Comparison of ENCODE assay signal across 8 mouse cellular contexts in genomic region chr9:103761647-103762084, GRCm38 (mm10). TPM values are rescaled to one million over a fixed set of nuclear protein-coding genes. Genes with fewer than 3 reads are reported as not detected.
DNase-seq lines count a peak whose midpoint lies in the region; ATAC-seq lines count a peak whose summit lies in the region.

Gene Tmem108, minus strand, starts transcription at chr9:103761837.

- H3K27me3 ChIP-seq in embryonic facial prominence, embryonic 12.5 days = peaks cover 15% of the 10 kb centered on the region; the same call in 1 of the 2 replicates
- H3K27me3 ChIP-seq in heart, embryonic 10.5 days (ENCODE audit: insufficient read depth, poor library complexity, severe bottlenecking) = no peaks in the 10 kb centered on the region; the same call in 1 of the 2 replicates
- peaks cover 11% of the 10 kb centered on the region for H3K27me3 ChIP-seq in kidney, embryonic 14.5 days (ENCODE audit: control insufficient read depth, insufficient read depth, low read length)
- peaks cover 28% of the 10 kb centered on the region for H3K27me3 ChIP-seq in limb, embryonic 13.5 days
- H3K27me3 ChIP-seq in midbrain, embryonic 15.5 days (replicated peaks) = 0 out of 2 replicates have a peak, but pooled peaks cover 4% of the 10 kb centered on the region

- peak; percentile 91 for ATAC-seq in embryonic facial prominence, embryonic 12.5 days (ENCODE audit: insufficient number of reproducible peaks, insufficient read depth, low FRiP score, low TSS enrichment)
- ATAC-seq in kidney, embryonic 14.5 days (ENCODE audit: low FRiP score, low TSS enrichment) = peak; percentile 97
- ATAC-seq in limb, embryonic 13.5 days (ENCODE audit: low FRiP score, low read depth) = peak; percentile 97
- peak; percentile 96 for ATAC-seq in midbrain, embryonic 15.5 days (replicated peaks)
- no peak for ATAC-seq in inflammation-experienced regulatory T-cells, adult 6 months

- DNase-seq in adrenal gland, postnatal 25 days = peak; percentile 93
- peak; percentile 97 for DNase-seq in heart, embryonic 10.5 days (ENCODE audit: low spot score)
- DNase-seq in spleen, postnatal 10 days (ENCODE audit: low spot score in 2 of 2) = peak; percentile 31 to 80

- under 1% methylated on average over 51 of the region's 51 CpGs for WGBS in embryonic facial prominence, embryonic 12.5 days
- under 1% methylated on average over 51 of the region's 51 CpGs for WGBS in heart, embryonic 10.5 days
- under 1% methylated on average over 43 of the region's 51 CpGs for WGBS in kidney, embryonic 14.5 days
- WGBS in limb, embryonic 13.5 days = under 1% methylated on average over 36 of the region's 51 CpGs
- under 1% methylated on average over 47 of the region's 51 CpGs for WGBS in midbrain, embryonic 15.5 days

- no peaks in the 10 kb centered on the region for H3K9me3 ChIP-seq in embryonic facial prominence, embryonic 12.5 days
- no peaks in the 10 kb centered on the region for H3K9me3 ChIP-seq in heart, embryonic 10.5 days
- no peaks in the 10 kb centered on the region for H3K9me3 ChIP-seq in kidney, embryonic 14.5 days (ENCODE audit: control insufficient read depth, low read length)
- no peaks in the 10 kb centered on the region for H3K9me3 ChIP-seq in limb, embryonic 13.5 days
- H3K9me3 ChIP-seq in midbrain, embryonic 15.5 days = no peaks in the 10 kb centered on the region

- H3K36me3 ChIP-seq in embryonic facial prominence, embryonic 12.5 days = no peaks in the 10 kb centered on the region
- 0 out of 2 replicates have a peak, but pooled peaks cover under 1% of the 10 kb centered on the region for H3K36me3 ChIP-seq in heart, embryonic 10.5 days
- H3K36me3 ChIP-seq in kidney, embryonic 14.5 days (ENCODE audit: control insufficient read depth, insufficient read depth, low read length) = no peaks in the 10 kb centered on the region
- H3K36me3 ChIP-seq in limb, embryonic 13.5 days = no peaks in the 10 kb centered on the region
- H3K36me3 ChIP-seq in midbrain, embryonic 15.5 days (replicated peaks) = no peaks in the 10 kb centered on the region

- H3K4me1 ChIP-seq in embryonic facial prominence, embryonic 12.5 days = peaks cover 13% of the 10 kb centered on the region
- peaks cover 37% of the 10 kb centered on the region for H3K4me1 ChIP-seq in heart, embryonic 10.5 days
- no peaks in the 10 kb centered on the region; the same call in 1 of the 2 replicates for H3K4me1 ChIP-seq in kidney, embryonic 14.5 days (ENCODE audit: control insufficient read depth, insufficient read depth, low read length)
- H3K4me1 ChIP-seq in limb, embryonic 13.5 days = peaks cover 11% of the 10 kb centered on the region
- H3K4me1 ChIP-seq in midbrain, embryonic 15.5 days = peaks cover 28% of the 10 kb centered on the region

- H3K9ac ChIP-seq in embryonic facial prominence, embryonic 12.5 days = peak within 1 kb of the TSS; percentile 68
- peak within 1 kb of the TSS; percentile 66 for H3K9ac ChIP-seq in kidney, embryonic 14.5 days (ENCODE audit: low read depth, low read length)
- peak within 1 kb of the TSS; percentile 76 for H3K9ac ChIP-seq in limb, embryonic 13.5 days
- peak within 1 kb of the TSS; percentile 61 for H3K9ac ChIP-seq in midbrain, embryonic 15.5 days

- H3K4me3 ChIP-seq in embryonic facial prominence, embryonic 12.5 days = peak within 1 kb of the TSS; percentile 64
- H3K4me3 ChIP-seq in heart, embryonic 10.5 days = peak within 1 kb of the TSS; percentile 84
- H3K4me3 ChIP-seq in kidney, embryonic 14.5 days (ENCODE audit: low read length) = peak within 1 kb of the TSS; percentile 69
- H3K4me3 ChIP-seq in limb, embryonic 13.5 days = peak within 1 kb of the TSS; percentile 68
- peak within 1 kb of the TSS; percentile 53 for H3K4me3 ChIP-seq in midbrain, embryonic 15.5 days

- peak within 1 kb of the TSS; percentile 94 for H3K4me2 ChIP-seq in embryonic facial prominence, embryonic 12.5 days (replicated peaks)
- peak within 1 kb of the TSS; percentile 95 for H3K4me2 ChIP-seq in kidney, embryonic 14.5 days (replicated peaks; ENCODE audit: low read depth, low read length)
- peak within 1 kb of the TSS; percentile 97 for H3K4me2 ChIP-seq in limb, embryonic 13.5 days (replicated peaks)
- peak within 1 kb of the TSS; percentile 59 for H3K4me2 ChIP-seq in midbrain, embryonic 15.5 days

- H3K27ac ChIP-seq in embryonic facial prominence, embryonic 12.5 days = no peak within 1 kb of the TSS
- H3K27ac ChIP-seq in heart, embryonic 10.5 days = peak within 1 kb of the TSS; percentile 90
- no peak within 1 kb of the TSS for H3K27ac ChIP-seq in kidney, embryonic 14.5 days (ENCODE audit: low read depth, low read length)
- H3K27ac ChIP-seq in limb, embryonic 13.5 days = no peak within 1 kb of the TSS
- H3K27ac ChIP-seq in midbrain, embryonic 15.5 days = peak within 1 kb of the TSS; percentile 51

RNA-seq across cellular contexts. Expression of gene Tmem108, which starts in this region (rescaled TPM):
- 2.7 and 4.4 TPM in 2 replicates for total RNA-seq in adrenal gland, postnatal 25 days (2021)
- 18.4 and 20.7 TPM in 2 replicates for polyA plus RNA-seq in embryonic facial prominence, embryonic 12.5 days (2016; fragmentation: Nextera tagmentation; extraction: Ambion mirVana)
- polyA plus RNA-seq in heart, embryonic 10.5 days (2016; fragmentation: Nextera tagmentation; extraction: Ambion mirVana) = 101 and 126 TPM in 2 replicates
- polyA plus RNA-seq in kidney, embryonic 14.5 days (2014; fragmentation: Nextera tagmentation; extraction: Ambion mirVana) = 6.7 and 10.8 TPM in 2 replicates
- 14.2 and 14.6 TPM in 2 replicates for polyA plus RNA-seq in limb, embryonic 13.5 days (2015; fragmentation: Nextera tagmentation; extraction: Ambion mirVana)
- 28.5 and 33.0 TPM in 2 replicates for polyA plus RNA-seq in midbrain, embryonic 15.5 days (2015; fragmentation: Nextera tagmentation; extraction: Ambion mirVana)
- 1 to 10 TPM in 1 of 3 experiments, under 1 TPM in 1, not detected in 1; 0.69 to 1.8 TPM for polyA plus RNA-seq in inflammation-experienced regulatory T-cells, adult 6 months (2017; shearing (Covaris generic))

Comparison
In these comparisons a context has a peak if more than half of its experiments do, and no peak if none do; other contexts are left out.
1. H3K27ac ChIP-seq: peak in heart, embryonic 10.5 days (single experiment) and midbrain, embryonic 15.5 days (single experiment); none in embryonic facial prominence, embryonic 12.5 days (single experiment), kidney, embryonic 14.5 days (single experiment) and limb, embryonic 13.5 days (single experiment).
2. Peak in every context shown above with its lines, with median percentiles within 50 percentile points of each other: DNase-seq, H3K4me2 ChIP-seq, H3K4me3 ChIP-seq and H3K9ac ChIP-seq.